Mouse (Mus musculus) inflammation-experienced regulatory T-cells, adult 6 months (primary cell): Measurements from ENCODE around the gene Ifi27l2b. TPM values are rescaled to one million over a fixed set of nuclear protein-coding genes. Genes with fewer than 3 reads are reported as not detected.

Source experiments
- ATAC-seq: one replicate; pipeline ENCODE4 v1.8.0; 2017
- polyA plus RNA-seq, 3 experiments: library from polyadenylated mRNA; unstranded; fragments of 100-300 nt; shearing (Covaris generic); gene quantifications; one replicate each; pipeline ENCODE4 v1.2.1; 2017

Gene Ifi27l2b
- polyA plus RNA-seq, 3 experiments from 2014 or later = not detected

DNA sequence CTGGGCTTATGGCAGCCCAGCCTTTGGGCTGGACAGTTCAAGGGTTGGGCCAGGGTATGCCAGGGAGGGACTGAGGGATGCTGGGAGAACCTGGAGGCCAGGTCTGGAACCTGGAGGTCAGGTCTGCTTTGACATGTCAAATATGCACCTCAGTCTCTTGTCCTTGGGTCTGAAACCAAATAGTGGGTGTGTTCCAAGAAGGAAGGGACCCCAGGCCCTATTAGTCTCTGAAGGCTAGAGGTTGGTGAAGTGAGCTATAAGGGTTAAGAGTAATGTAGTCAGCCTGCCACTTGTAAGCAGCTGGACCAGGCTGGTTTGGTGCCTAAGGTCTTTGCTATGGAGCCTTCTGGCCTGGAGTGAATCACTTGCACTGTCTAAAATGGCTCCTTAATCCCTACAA is 22.2 kb downstream of the Ifi27l2b start:
- no peak for ATAC-seq

DNA sequence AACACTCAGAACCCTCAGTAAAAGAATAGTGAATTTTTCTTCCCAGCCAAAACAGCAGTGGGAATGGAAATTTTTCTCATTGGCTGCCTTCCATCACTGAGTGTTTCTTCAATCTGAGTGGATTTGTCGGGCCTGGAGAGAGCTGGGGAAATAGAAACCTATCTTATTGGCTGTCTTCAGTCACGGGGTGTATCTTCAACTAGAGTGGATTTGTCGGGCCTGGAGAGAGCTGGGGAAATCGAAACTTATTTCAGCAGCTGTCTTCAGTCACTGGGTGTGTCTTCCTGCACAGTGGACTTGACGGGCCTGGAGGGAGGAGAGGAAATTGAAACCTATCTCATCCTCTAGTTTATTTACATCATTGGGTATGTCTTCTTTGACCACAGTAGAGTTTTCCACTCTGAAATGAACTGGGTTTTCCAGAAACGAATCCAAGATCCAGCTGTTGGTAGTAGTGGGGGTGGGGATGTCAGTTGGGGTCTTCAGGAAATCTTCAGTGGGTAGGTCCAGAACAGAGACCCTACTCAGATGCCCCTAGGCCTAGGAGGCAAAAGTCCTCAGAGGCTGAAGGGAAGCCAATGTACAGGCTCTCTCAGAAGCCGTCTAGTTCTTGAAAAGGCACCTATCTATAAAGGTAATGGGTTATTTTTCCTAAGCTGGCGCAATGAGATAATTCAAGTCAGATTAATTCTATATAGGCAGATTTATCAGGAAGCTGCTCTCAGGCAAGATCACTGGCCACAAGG is 22.9 kb downstream of the Ifi27l2b start, which contains the start of gene Ifi27:
Ifi27 (plus strand) TSS at position 226 of the 746 bp plus-strand sequence.
- peak; percentile 100 for ATAC-seq

DNA sequence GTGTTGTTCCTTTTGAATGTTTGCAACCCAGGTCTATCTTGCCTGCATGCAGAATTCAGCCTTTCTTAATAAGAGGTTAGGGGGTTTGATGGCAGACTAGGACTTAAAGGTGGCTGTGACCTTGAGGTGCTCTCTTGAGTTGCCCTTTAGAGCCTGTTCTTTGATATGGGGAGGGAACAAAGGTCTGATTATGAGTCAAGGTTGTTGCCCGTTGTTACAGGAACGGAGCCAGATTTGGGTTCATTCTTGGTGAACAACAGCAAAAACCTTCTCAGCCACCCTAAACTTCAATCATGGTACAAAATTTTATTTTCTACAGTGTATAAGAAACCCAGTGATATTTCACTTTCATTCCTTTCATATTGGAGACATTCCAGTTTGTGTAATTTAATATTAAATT is 23.6 kb downstream of the Ifi27l2b start:
- no peak for ATAC-seq

DNA sequence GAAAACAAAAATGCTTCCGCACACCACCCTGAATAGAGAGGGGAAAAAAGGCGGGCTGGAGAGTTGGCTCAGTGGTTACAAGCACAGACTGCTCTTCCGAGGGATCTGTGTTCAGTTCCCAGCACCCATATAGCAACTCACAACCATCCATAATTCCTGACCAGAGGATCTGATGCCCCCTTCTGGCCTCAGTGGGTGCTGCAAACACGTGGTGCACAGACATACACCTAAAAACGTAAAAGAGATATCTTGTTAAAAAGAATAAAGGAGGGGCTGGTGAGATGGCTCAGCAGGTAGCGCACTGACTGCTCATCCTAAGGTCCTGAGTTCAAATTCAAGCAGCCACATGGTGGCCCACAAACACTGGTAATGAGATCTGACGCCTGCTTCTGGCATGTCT is 30.3 kb downstream of the Ifi27l2b start:
- no peak for ATAC-seq

DNA sequence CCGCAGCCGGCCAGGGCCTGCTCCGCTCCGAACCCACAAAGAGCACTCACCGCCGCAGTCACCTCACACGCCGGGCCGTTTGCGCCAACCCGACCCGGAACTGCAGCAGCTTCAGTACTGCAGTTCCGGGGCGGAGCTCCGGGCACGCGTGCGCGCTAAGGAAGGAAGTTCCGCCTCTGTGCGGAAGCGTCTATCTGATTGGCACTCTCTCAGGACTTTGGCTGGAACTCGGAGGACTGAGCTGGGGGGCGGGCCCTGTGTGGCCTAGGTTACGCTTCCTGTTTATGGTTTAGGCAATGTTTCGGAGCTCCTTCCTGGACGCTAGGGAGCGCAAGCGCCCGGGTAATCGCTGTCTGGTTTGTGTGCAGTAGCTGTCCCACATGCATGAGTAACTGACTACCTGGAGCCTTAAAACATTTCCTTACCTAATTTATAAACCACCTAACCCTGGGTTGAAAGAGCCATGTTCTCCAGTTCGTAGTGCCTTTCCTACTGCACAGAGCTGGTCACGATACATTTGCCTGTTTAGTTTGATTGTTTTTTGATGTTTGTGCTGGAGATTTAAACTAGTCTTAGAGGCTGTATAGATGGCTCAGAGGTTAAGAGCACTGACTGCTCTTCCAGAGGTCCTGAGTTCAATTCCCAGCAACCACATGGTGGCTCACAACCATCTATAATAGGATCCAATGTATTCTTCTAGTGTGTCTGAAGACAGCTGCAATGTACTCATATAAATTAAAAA is 31.1 kb downstream of the Ifi27l2b start, which contains the start of gene Ddx24:
Ddx24 (minus strand) TSS at position 102 of the 742 bp plus-strand sequence.
- peak; percentile 99 for ATAC-seq

DNA sequence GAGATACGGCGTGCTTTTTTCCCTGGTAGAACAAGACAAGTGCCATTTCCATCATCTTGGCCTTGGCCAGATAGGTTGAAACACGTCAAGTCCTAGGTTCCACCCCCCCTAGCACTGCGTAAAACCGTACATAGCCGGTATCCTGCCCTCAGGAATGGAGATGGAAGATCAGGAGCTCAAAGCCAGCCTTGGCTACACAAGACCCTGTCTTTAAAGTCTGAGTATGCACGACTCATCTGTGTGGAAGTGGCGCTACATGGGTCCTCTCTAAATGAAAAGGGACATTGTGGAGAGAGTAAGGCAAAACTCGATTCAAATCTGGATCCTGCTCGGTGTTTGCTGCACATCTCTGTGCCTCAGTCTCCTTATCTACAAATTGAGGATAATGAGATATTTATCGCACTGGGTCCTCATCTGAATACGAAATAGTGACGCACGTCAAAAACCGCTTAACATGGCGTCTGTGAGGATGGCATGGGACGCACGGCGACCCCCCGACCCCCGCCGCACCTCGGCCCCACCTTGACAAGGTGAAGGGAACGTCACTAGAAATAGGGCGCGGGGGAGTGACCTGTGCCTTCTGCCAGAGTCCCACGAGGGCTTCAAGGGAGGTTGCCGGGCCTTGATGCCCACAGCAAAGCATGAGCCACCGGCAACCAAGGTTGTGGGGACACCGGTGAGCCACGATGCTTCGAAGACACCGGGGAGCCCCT is 31.9 kb downstream of the Ifi27l2b start:
- ATAC-seq = peak; percentile 1

DNA sequence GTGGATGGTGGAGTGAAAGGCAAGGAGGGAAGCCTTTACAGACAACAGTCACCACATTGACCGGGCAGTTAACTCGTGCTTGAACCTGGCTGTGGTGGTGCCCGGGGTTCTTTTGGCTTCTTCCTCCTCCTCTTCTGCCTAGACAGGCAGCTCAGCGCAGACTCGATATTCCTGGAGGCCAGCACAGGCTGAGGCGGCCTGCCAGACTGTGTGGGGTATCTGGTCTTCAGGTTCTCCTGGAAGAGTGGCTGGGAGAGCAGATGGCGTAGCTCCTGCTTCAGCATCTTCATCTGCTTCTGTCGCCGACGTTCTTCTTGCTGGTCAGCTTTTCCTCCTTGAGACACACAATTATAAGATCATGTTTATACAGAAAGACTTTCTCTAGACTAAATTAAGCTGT is 48.9 kb downstream of the Ifi27l2b start:
- ATAC-seq = no peak

DNA sequence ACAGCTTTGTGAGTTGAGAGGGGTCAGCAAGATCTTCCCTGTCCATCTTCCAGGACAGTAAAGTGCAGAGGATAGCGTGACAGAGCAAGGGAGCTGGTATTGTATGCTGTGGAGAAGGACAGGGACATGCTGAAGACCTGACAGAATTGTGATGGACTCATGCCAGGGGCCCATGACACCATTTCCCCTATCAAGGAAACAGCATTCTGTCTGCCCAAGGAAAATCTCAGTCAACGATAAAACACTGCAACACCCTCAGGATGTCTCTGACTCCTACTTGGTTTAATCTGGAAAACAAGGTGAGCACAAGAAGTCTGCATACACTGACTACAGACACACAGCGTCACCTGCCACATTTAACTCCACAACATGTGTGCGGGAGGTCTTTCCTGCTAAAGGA is 49.3 kb downstream of the Ifi27l2b start, which contains the start of gene 9330161L09Rik:
9330161L09Rik (minus strand) TSS at position 101 of the 400 bp plus-strand sequence.
- no peak for ATAC-seq

DNA sequence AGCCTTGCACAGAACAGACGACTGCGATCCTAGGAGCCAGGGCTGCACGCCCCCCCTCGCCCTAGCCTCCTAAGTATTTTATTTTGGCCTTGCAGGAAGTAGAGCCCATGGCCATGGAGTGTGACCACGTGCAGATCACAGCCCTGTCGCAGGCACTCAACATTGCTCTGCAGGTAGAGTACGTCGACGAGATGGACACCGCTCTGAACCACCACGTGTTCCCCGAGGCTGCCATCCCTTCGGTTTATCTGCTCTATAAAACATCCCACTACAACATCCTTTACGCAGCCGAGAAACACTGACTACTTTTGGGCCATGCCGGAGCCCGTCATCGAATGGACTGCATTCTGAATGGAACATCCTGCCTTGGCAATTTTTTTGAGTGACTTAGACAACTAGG is 52.9 kb downstream of the Ifi27l2b start:
- no peak for ATAC-seq

Other genes with a start within 250 kb of the Ifi27l2b start
- gene Prima1, start 215.1 kb downstream of the Ifi27l2b start, polyA plus RNA-seq = not detected
- not detected for gene Fam181a, start 146.2 kb downstream of the Ifi27l2b start, polyA plus RNA-seq
- 10 to 100 TPM; 22.5 to 68.5 (median 47.2) TPM for gene Asb2, start 101.2 kb downstream of the Ifi27l2b start, polyA plus RNA-seq
- gene Otub2, start 68.5 kb downstream of the Ifi27l2b start, polyA plus RNA-seq = 1 to 10 TPM; 1.3 to 2.3 (median 1.9) TPM
- 1 to 10 TPM in 2 of 3 experiments, not detected in 1; 1.1 TPM for gene 9330161L09Rik, start 49.4 kb downstream of the Ifi27l2b start, polyA plus RNA-seq
- 100 to 1,000 TPM; 232 to 344 (median 235) TPM for gene Ddx24, start 31.4 kb downstream of the Ifi27l2b start, polyA plus RNA-seq
- gene Ifi27, start 23.0 kb downstream of the Ifi27l2b start, polyA plus RNA-seq = 100 to 1,000 TPM; 291 to 440 (median 388) TPM
- 1,000 to 10,000 TPM in 1 of 3 experiments, 100 to 1,000 TPM in 2; 960 to 1,720 (median 961) TPM for gene Ifi27l2a, start 13.5 kb downstream of the Ifi27l2b start, polyA plus RNA-seq
- under 1 TPM in 1 of 3 experiments, not detected in 2; 0.28 TPM for gene Ppp4r4, start 75.1 kb upstream of the Ifi27l2b start, polyA plus RNA-seq
- gene Serpina10, start 174.2 kb upstream of the Ifi27l2b start, polyA plus RNA-seq = not detected
- gene Serpina6, start 200.0 kb upstream of the Ifi27l2b start, polyA plus RNA-seq = not detected
- not detected for gene Serpina16, start 218.9 kb upstream of the Ifi27l2b start, polyA plus RNA-seq
- gene Serpina1f, start 238.3 kb upstream of the Ifi27l2b start, polyA plus RNA-seq = not detected